Comparison of ENCODE assay signal across 12 mouse cellular contexts in genomic region chr14:61092073-61092472, GRCm38 (mm10). TPM values are rescaled to one million over a fixed set of nuclear protein-coding genes. Genes with fewer than 3 reads are reported as not detected.
DNase-seq lines count a peak whose midpoint lies in the region; ATAC-seq lines count a peak whose summit lies in the region.
"Had no signal": no experiment of that assay in that cellular context is flagged by ENCODE, and none has a peak within 500 bp of the region (broad histone marks: within the 10 kb centered on the region; RNA-seq: fewer than 3 reads in every experiment).

No protein-coding gene starts in this region.

- H3K9me3 ChIP-seq in hindbrain, embryonic 16.5 days (ENCODE audit: control insufficient read depth, low read length) = no peaks in the 10 kb centered on the region

- ATAC-seq in hindbrain, embryonic 16.5 days = no peak
- ATAC-seq: midbrain, embryonic 16.5 days had no signal

- H3K4me3 ChIP-seq in hindbrain, embryonic 16.5 days (ENCODE audit: low read length) = no peak overlapping the region

- peak; percentile 12 for DNase-seq in adrenal gland, postnatal 10 days
- no peak for DNase-seq in adrenal gland, adult 2 months
- DNase-seq in gastrocnemius, postnatal 14 days = peak; percentile 15
- DNase-seq in gastrocnemius, postnatal 36 days = no peak
- peak; percentile 20 for DNase-seq in lung, postnatal 36 days
- DNase-seq in lung, adult 18-20 months = no peak
- DNase-seq in kidney, adult 18-20 months = no peak
- DNase-seq: adrenal gland, postnatal 36 days; kidney, postnatal 25 days had no signal

- H3K36me3 ChIP-seq in hindbrain, embryonic 16.5 days (ENCODE audit: control insufficient read depth, insufficient read depth, low read length) = no peaks in the 10 kb centered on the region

- no peak overlapping the region for H3K27ac ChIP-seq in hindbrain, embryonic 16.5 days (ENCODE audit: low read depth, low read length)
- H3K27ac ChIP-seq: macrophage had no signal

- WGBS in hindbrain, embryonic 16.5 days = 83% methylated on average over 3 of the region's 3 CpGs

- intact Hi-C loops in gastrocnemius, postnatal 14 days (cut with DNase I; ENCODE audit: low total_unique reads) = no loop called here
- intact Hi-C loops in gastrocnemius, postnatal 36 days (cut with DNase I) = no loop called here

- no peak overlapping the region for H3K9ac ChIP-seq in hindbrain, embryonic 16.5 days (ENCODE audit: low read depth, low read length)

- H3K4me1 ChIP-seq in hindbrain, embryonic 16.5 days (ENCODE audit: control insufficient read depth, insufficient read depth, low read depth, low read length) = no peaks in the 10 kb centered on the region

- H3K27me3 ChIP-seq in hindbrain, embryonic 16.5 days (replicated peaks; ENCODE audit: control insufficient read depth, insufficient read depth, low read length) = no peaks in the 10 kb centered on the region

- no peak overlapping the region for H3K4me2 ChIP-seq in hindbrain, embryonic 16.5 days (ENCODE audit: low read length)

RNA-seq across cellular contexts. Expression of gene Tnfrsf19, which starts 45.8 kb away (rescaled TPM):
- 10 to 100 TPM; 26.5 to 28.8 TPM for total RNA-seq in adrenal gland, postnatal 10 days (2021)
- total RNA-seq in adrenal gland, adult 2 months (2021) = 10 to 100 TPM; 47.1 to 49.7 TPM
- 97.1 and 167 TPM in 2 replicates for polyA plus RNA-seq in adrenal gland, adult 2 months (2012; rRNA removed)
- total RNA-seq in gastrocnemius, postnatal 14 days (2021) = 1 to 10 TPM; 3.7 to 7.4 TPM
- total RNA-seq in gastrocnemius, postnatal 36 days (2021) = 1 to 10 TPM; 2.7 to 7.4 TPM
- polyA plus RNA-seq in hindbrain, embryonic 16.5 days (2015; fragmentation: Nextera tagmentation; extraction: Ambion mirVana) = 29.8 and 33.6 TPM in 2 replicates
- polyA plus RNA-seq: macrophage had no signal

RNA-seq across cellular contexts. Expression of gene Sacs, which starts 46.2 kb away (rescaled TPM):
- total RNA-seq in adrenal gland, postnatal 10 days (2021) = 10 to 100 TPM in 1 of 2 experiments, 1 to 10 TPM in 1; 8.6 to 15.4 TPM
- total RNA-seq in adrenal gland, adult 2 months (2021) = 1 to 10 TPM; 6.0 to 6.4 TPM
- polyA plus RNA-seq in adrenal gland, adult 2 months (2012; rRNA removed) = 0.55 and 0.61 TPM in 2 replicates
- total RNA-seq in gastrocnemius, postnatal 14 days (2021) = 10 to 100 TPM; 22.8 to 31.4 TPM
- 10 to 100 TPM; 11.4 to 12.9 TPM for total RNA-seq in gastrocnemius, postnatal 36 days (2021)
- polyA plus RNA-seq in hindbrain, embryonic 16.5 days (2015; fragmentation: Nextera tagmentation; extraction: Ambion mirVana) = 5.8 and 6.8 TPM in 2 replicates

Comparison
In these comparisons a context has a peak if more than half of its experiments do, and no peak if none do; other contexts are left out.
1. DNase-seq: peak in adrenal gland, postnatal 10 days (single experiment), gastrocnemius, postnatal 14 days (single experiment) and lung, postnatal 36 days (single experiment); none in adrenal gland, adult 2 months (single experiment), gastrocnemius, postnatal 36 days (0 of 2), lung, adult 18-20 months (0 of 2) and kidney, adult 18-20 months (single experiment).